Mouse (Mus musculus) MEL (cell line): ENCODE measurements around the gene 1700024G13Rik. TPM values are rescaled to one million over a fixed set of nuclear protein-coding genes. Genes with fewer than 3 reads are reported as not detected.

Experiments used
- DNase-seq: peaks from one replicate; pipeline ENCODE4 v3.0.0; 2011; ENCODE audit warnings: low read depth, low spot score
- H3K27ac ChIP-seq: 2 replicates; pipeline ENCODE4 v1.5.1; 2012; ENCODE audit warnings: low read depth, mild to moderate bottlenecking, control low read depth, low read length, moderate library complexity; ENCODE audit not compliant: control insufficient read depth
- H3K27me3 ChIP-seq, 2 experiments: fragments of 150-350 bp in 1 of 2; sonication (generic) in 1 of 2; 2 replicates each; pipeline ENCODE4 v1.6.1; 2012; ENCODE audit warnings: low read length in 2 of 2, mild to moderate bottlenecking in 2 of 2, improper control_type of control experiment in 1 of 2, moderate library complexity in 1 of 2; ENCODE audit not compliant: insufficient read depth in 2 of 2, control insufficient read depth in 1 of 2
- H3K36me3 ChIP-seq, 2 experiments: 2 replicates each; pipeline ENCODE4 v1.6.1; 2012 to 2014; ENCODE audit warnings: low read length in 2 of 2, improper control_type of control experiment in 1 of 2, inconsistent platforms in 1 of 2, mild to moderate bottlenecking in 1 of 2; ENCODE audit not compliant: insufficient read depth in 2 of 2, control insufficient read depth in 1 of 2
- H3K4me1 ChIP-seq, 2 experiments: fragments of 150-350 bp in 1 of 2; sonication (generic) in 1 of 2; 2 replicates each; pipeline ENCODE4 v1.6.1; 2012; ENCODE audit warnings: low read length in 2 of 2, improper control_type of control experiment in 1 of 2, mild to moderate bottlenecking in 1 of 2; ENCODE audit not compliant: insufficient read depth in 2 of 2, control insufficient read depth in 1 of 2
- H3K4me3 ChIP-seq, 2 experiments: fragments of 150-350 bp in 1 of 2; sonication (generic) in 1 of 2; 2 replicates each; pipeline ENCODE4 v1.5.1; 2012; ENCODE audit warnings: low read depth in 2 of 2, low read length in 2 of 2, mild to moderate bottlenecking in 2 of 2, moderate library complexity in 2 of 2, control low read depth in 1 of 2, improper control_type of control experiment in 1 of 2; ENCODE audit not compliant: control insufficient read depth in 1 of 2, insufficient read depth in 1 of 2
- H3K79me2 ChIP-seq: 2 replicates; pipeline ENCODE4 v1.6.1; 2012; ENCODE audit warnings: mild to moderate bottlenecking, low read length, moderate library complexity; ENCODE audit not compliant: control insufficient read depth, poor library complexity, insufficient read depth
- H3K9ac ChIP-seq: 2 replicates; pipeline ENCODE4 v1.6.1; 2012; ENCODE audit warnings: low read depth, mild to moderate bottlenecking, control low read depth, low read length, moderate library complexity; ENCODE audit not compliant: control insufficient read depth, poor library complexity, severe bottlenecking
- H3K9me3 ChIP-seq: fragments of 150-350 bp; sonication (generic); replicated peaks from 2 replicates; pipeline ENCODE4 v1.6.1; 2012; ENCODE audit warnings: mild to moderate bottlenecking, low read length, improper control_type of control experiment, moderate library complexity; ENCODE audit not compliant: insufficient read depth
- CHD1 ChIP-seq: IDR thresholded peaks from 2 replicates; pipeline ENCODE4 v1.6.1; 2012; ENCODE audit warnings: low read depth, mild to moderate bottlenecking, inconsistent platforms, low read length, improper control_type of control experiment
- CHD2 ChIP-seq: IDR thresholded peaks from 2 replicates; pipeline ENCODE4 v1.6.1; 2011; ENCODE audit warnings: low read length, improper control_type of control experiment
- E2F4 ChIP-seq: IDR thresholded peaks from 2 replicates; pipeline ENCODE4 v1.6.1; 2011; ENCODE audit warnings: low read depth, low read length, improper control_type of control experiment, borderline replicate concordance
- GABPA ChIP-seq: IDR thresholded peaks from 2 replicates; pipeline ENCODE4 v1.6.1; 2012; ENCODE audit warnings: low read depth, mild to moderate bottlenecking, inconsistent platforms, low read length, improper control_type of control experiment, moderate library complexity
- HCFC1 ChIP-seq: IDR thresholded peaks from 2 replicates; pipeline ENCODE4 v1.6.1; 2012; ENCODE audit warnings: low read depth, mild to moderate bottlenecking, inconsistent platforms, low read length, improper control_type of control experiment, moderate library complexity
- JUND ChIP-seq: IDR thresholded peaks from 2 replicates; pipeline ENCODE4 v1.6.1; 2011; ENCODE audit warnings: low read depth, mild to moderate bottlenecking, improper control_type of control experiment, low read length
- KAT2A ChIP-seq: conservative IDR thresholded peaks from 2 replicates; pipeline ENCODE4 v1.6.1; 2012; ENCODE audit warnings: low read depth, low read length, improper control_type of control experiment, inconsistent platforms
- MAX ChIP-seq: IDR thresholded peaks from 2 replicates; pipeline ENCODE4 v1.6.1; 2011; ENCODE audit warnings: low read length, improper control_type of control experiment
- MAZ ChIP-seq: IDR thresholded peaks from 2 replicates; pipeline ENCODE4 v1.6.1; 2012; ENCODE audit warnings: low read depth, mild to moderate bottlenecking, inconsistent platforms, low read length, improper control_type of control experiment
- MYB ChIP-seq: IDR thresholded peaks from 2 replicates; pipeline ENCODE4 v1.6.1; 2011; ENCODE audit warnings: mild to moderate bottlenecking, low read depth, low read length, improper control_type of control experiment
- NELFE ChIP-seq: IDR thresholded peaks from 2 replicates; pipeline ENCODE4 v1.6.1; 2011; ENCODE audit warnings: low read depth, low read length, improper control_type of control experiment
- NRF1 ChIP-seq: IDR thresholded peaks from 2 replicates; pipeline ENCODE4 v1.6.1; 2014; ENCODE audit warnings: low read depth, mild to moderate bottlenecking, inconsistent platforms, low read length, improper control_type of control experiment, moderate library complexity; ENCODE audit not compliant: poor library complexity, insufficient read depth, severe bottlenecking
- POLR2A ChIP-seq, 2 experiments: IDR thresholded peaks; 2 replicates each; pipeline ENCODE4 v1.6.1; 2011 to 2012; ENCODE audit warnings: low read length in 2 of 2, mild to moderate bottlenecking in 2 of 2, control low read depth in 1 of 2, improper control_type of control experiment in 1 of 2, low read depth in 1 of 2, moderate library complexity in 1 of 2; ENCODE audit not compliant: control insufficient read depth in 1 of 2, insufficient read depth in 1 of 2, poor library complexity in 1 of 2
- POLR2AphosphoS2 ChIP-seq: IDR thresholded peaks from 2 replicates; pipeline ENCODE4 v1.6.1; 2011; ENCODE audit warnings: low read length, improper control_type of control experiment
- RCOR1 ChIP-seq: IDR thresholded peaks from 2 replicates; pipeline ENCODE4 v1.6.1; 2012; ENCODE audit warnings: low read depth, mild to moderate bottlenecking, inconsistent platforms, low read length, improper control_type of control experiment
- SIN3A ChIP-seq: IDR thresholded peaks from 2 replicates; pipeline ENCODE4 v1.6.1; 2012; ENCODE audit warnings: low read length, improper control_type of control experiment, inconsistent platforms
- SMC3 ChIP-seq: IDR thresholded peaks from 2 replicates; pipeline ENCODE4 v1.6.1; 2011; ENCODE audit warnings: low read depth, low read length, improper control_type of control experiment
- TBP ChIP-seq: IDR thresholded peaks from 2 replicates; pipeline ENCODE4 v1.8.0; 2011; ENCODE audit warnings: low read depth, low read length, improper control_type of control experiment
- TCF12 ChIP-seq: IDR thresholded peaks from 2 replicates; pipeline ENCODE4 v1.6.1; 2014; ENCODE audit warnings: low read depth, mild to moderate bottlenecking, inconsistent platforms, low read length, improper control_type of control experiment, moderate library complexity
- USF2 ChIP-seq, 2 experiments: IDR thresholded peaks; 2 replicates each; pipeline ENCODE4 v1.6.1; 2011 to 2012; ENCODE audit warnings: improper control_type of control experiment in 2 of 2, low read length in 2 of 2, borderline replicate concordance in 1 of 2, inconsistent platforms in 1 of 2, low read depth in 1 of 2, mild to moderate bottlenecking in 1 of 2; ENCODE audit not compliant: insufficient read depth in 1 of 2
- ZNF384 ChIP-seq: IDR thresholded peaks from 2 replicates; pipeline ENCODE4 v1.6.1; 2012; ENCODE audit warnings: low read depth, mild to moderate bottlenecking, inconsistent platforms, low read length, improper control_type of control experiment
- polyA plus RNA-seq, 2 experiments: library from polyadenylated mRNA; stranded (reverse) in 1 of 2; unstranded in 1 of 2; fragments of >175 nt in 1 of 2; fragments of >200 nt in 1 of 2; gene quantifications; 2 replicates each; pipeline versions ENCODE4 v1.2.1 to v1.2.4; 2012; ENCODE audit warnings: low replicate concordance in 2 of 2, low read depth in 1 of 2; ENCODE audit not compliant: insufficient read length in 2 of 2, insufficient read depth in 1 of 2, missing spikeins in 1 of 2
- total RNA-seq: library from RNA; depleted of rRNA; stranded (reverse); fragments of 300-350 nt; gene quantifications from 2 replicates; pipeline ENCODE4 v1.2.3, GENCODE M21; 2012

The 1700024G13Rik gene
- total and polyA plus RNA-seq, 3 experiments, result not detected

DNA sequence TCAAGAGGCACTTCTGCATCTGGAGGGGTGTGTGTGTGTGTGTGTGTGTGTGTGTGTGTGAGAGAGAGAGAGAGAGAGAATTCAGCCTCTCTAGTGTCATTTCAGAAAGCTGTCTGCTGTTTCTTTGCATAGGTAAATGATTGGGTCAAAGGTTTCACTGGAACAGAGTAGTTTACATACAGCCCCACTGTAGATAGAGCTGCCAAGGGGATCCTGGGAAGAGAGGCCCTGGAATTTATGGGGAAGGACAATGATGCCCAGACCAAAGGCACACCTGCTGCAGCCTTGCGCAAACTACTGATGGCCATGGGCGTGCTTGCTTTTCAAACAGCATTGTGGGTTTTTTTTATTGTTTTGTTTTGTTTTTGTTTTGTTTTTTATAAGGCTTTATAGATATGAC is 15.7 kb downstream of the 1700024G13Rik start:
- H3K36me3 ChIP-seq, result no peaks in the 10 kb centered on the region
- TF ChIP-seq NRF1, result no peak
- TF ChIP-seq E2F4, result no peak
- no peak for TF ChIP-seq SIN3A
- TF ChIP-seq TCF12, result no peak
- no peak for TF ChIP-seq POLR2AphosphoS2
- no peak for TF ChIP-seq NELFE
- TF ChIP-seq MYB, result no peak
- TF ChIP-seq JUND, result no peak
- TF ChIP-seq MAZ, result no peak
- TF ChIP-seq POLR2A (IDR thresholded peaks at IDR 0.05; ENCODE audit: control insufficient read depth in 1 of 2, insufficient read depth in 1 of 2, low read depth in 1 of 2, low read length in 2 of 2, poor library complexity in 1 of 2), result no peak
- TF ChIP-seq GABPA, result no peak
- no peak for TF ChIP-seq KAT2A
- no peak for TF ChIP-seq SMC3
- no peak for TF ChIP-seq USF2 (IDR thresholded peaks at IDR 0.05; ENCODE audit: borderline replicate concordance in 1 of 2, insufficient read depth in 1 of 2, low read depth in 1 of 2, low read length in 2 of 2)
- TF ChIP-seq RCOR1, result no peak
- TF ChIP-seq CHD2, result no peak
- TF ChIP-seq, all 39 proteins: peak for 0
- no peaks in the 10 kb centered on the region for H3K4me1 ChIP-seq

DNA sequence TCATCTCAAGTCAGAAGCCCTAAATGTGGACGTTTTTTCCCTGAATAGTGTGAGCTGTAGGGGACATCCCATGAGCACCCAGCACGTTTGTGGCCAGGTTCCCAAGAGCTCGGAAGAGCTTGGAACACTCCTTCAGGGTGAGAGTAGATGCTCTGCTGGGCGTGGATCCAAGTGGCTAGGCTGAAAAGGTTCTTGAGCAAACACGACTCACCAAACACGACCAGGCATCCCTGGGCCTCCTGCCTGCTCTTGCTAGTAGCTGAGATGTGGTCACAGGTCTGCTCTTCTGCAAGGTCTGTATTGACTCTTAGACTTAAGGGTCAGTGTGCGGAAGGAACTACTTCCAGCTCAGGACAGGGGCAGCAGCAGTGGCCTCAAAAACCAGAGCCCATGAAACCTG is 18.4 kb downstream of the 1700024G13Rik start:
- no peak for TF ChIP-seq TCF12
- no peak for TF ChIP-seq MAX
- no peak for TF ChIP-seq CHD1
- TF ChIP-seq RCOR1, result no peak
- no peak for TF ChIP-seq NRF1
- TF ChIP-seq HCFC1, result no peak
- no peak for TF ChIP-seq MYB
- TF ChIP-seq TBP, result no peak
- no peak for TF ChIP-seq ZNF384
- TF ChIP-seq, all 39 proteins: peak for 0
- Histone ChIP-seq H3K27me3 (peaks cover 4 to 7% of the 10 kb centered on the region in 2 experiments), H3K9me3 (no peaks in the 10 kb centered on the region), H3K27ac (no peak overlapping the region), H3K9ac (no peak overlapping the region), H3K4me1 (no peaks in the 10 kb centered on the region), H3K36me3 (no peaks in the 10 kb centered on the region), H3K79me2 (no peaks in the 10 kb centered on the region), H3K4me3 (no peak overlapping the region)
- no peak for DNase-seq

More for the DNA sequence above, 15.7 kb downstream of the 1700024G13Rik start:
- DNase-seq, result no peak
- Histone ChIP-seq H3K27me3 (peaks cover 12% of the 10 kb centered on the region in 2 experiments), H3K4me3 (no peak overlapping the region), H3K27ac (no peak overlapping the region), H3K9ac (no peak overlapping the region), H3K9me3 (no peaks in the 10 kb centered on the region), H3K79me2 (no peaks in the 10 kb centered on the region)
